Mouse (Mus musculus): ENCODE measurements around the gene Lyrm4.
A peak's percentile ranks its signal among the peaks of the same experiment; 100 is the strongest.
"Not testable (repeated sequence)": the region's sequence is repeated elsewhere in the genome, so short reads cannot be mapped to it uniquely, and the experiment has no call there.

Lyrm4 gene

GRCm38 (mm10) chr13:35995231-35995630, 122.1 kb downstream of the Lyrm4 start:
- DNase-seq (ENCODE audit: low read depth): no peak

DNA sequence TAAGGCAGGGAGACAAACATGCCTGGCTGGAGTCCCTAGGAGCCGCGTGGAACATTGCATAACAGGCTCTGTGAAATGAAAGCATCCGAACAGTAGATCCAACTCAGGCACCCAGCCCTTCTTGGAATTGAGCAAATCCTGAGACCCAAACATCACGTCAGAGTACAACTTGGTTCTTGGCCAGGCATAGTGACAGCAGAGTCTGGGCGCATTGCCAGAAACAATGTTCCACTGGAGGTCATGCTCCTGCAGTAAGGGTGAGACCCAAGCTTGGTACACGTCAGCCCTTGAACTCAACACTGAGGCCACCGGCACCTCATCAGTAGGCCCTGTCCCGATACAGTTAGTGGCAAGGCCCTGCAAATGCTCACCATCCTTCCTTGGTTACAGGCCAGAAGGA, 123.3 kb downstream of the Lyrm4 start:
- DNase-seq (ENCODE audit: low read depth): peak; percentile 51

DNA sequence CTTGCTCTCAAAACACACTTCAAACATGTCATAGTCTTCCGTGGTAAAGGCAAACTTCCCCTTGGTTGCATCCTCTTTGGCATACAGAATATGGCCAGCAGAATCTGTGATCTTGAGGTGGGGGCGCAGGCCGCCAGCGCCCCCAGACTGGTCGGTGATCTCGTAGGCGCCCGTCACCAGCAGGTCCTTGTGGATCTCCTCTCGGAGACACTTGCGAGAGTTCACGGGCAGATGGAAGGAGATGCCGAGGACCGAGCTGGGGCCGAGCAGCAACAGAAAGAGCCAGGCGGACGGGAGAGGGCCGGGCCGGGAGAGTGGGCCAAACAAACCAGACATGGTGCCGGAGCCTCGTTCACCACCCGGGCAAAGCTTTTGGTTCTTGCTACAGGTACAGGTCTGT, 126.1 kb downstream of the Lyrm4 start:
- not testable (repeated sequence) for DNase-seq (ENCODE audit: low read depth)

DNA sequence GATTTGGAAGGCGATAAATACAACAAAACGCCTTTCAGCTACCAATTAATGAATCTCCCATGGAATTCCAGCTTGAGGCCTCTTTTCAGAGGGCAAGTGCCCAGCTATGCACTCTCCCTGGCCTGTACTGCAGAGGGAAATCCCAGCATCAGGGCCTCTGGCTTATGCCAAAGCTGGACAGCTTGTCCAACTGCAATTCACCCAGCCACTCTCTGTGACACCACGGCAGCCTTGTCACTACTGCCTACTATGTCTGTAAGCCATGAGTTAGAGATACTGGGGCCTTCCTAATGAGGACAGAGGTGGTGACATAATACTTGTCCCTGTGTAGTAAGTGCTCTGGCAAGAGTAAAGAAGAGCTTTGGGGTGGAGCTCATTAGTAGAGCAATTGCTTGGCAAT, 128.0 kb downstream of the Lyrm4 start:
- no peak for DNase-seq (ENCODE audit: low read depth)

GRCm38 (mm10) chr13:35982985-35983384, 134.3 kb downstream of the Lyrm4 start:
- no peak for DNase-seq (ENCODE audit: low read depth)

- DNase-seq (ENCODE audit: low read depth): no peak
Observed at GRCm38 (mm10) chr13:35980471-35980870, 136.9 kb downstream of the Lyrm4 start.

- no peak for DNase-seq (ENCODE audit: low read depth)
Observed at GRCm38 (mm10) chr13:35976912-35977311, 140.4 kb downstream of the Lyrm4 start.

DNA sequence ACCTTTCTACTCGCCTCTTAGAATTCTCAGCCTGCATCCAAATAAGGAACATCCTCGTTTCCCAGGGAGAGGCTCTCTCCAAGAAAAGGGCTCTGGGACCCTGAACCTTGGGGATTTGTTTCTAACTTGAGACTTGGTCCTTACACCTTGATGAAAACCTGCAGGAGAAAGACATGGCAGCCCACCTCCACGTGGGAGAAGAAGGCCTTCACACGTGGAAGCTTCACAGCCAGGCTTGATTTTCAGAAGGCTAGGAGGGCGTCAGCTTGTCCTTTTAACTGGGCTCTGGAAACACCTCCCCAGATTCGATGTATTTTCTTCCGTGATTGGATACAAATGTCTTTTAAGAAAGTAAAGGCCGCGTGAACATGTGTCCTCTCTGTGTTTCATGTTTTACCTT, 147.5 kb downstream of the Lyrm4 start:
- no peak for DNase-seq (ENCODE audit: low read depth)

DNA sequence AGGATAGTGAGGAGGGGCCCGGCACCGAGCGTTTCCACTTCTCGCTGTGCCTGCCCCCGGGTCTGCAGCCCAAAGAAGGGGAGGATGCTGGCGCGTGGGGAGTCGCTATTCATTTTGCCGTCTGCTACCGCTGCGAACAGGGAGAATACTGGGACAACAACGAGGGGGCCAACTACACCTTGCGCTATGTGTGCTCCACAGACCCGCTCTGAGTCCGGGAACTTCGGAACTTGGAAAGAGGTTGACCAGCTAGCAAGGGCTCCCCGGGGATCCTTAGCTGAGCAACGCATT, 147.9 kb downstream of the Lyrm4 start:
- no peak for DNase-seq (ENCODE audit: low read depth)

DNA sequence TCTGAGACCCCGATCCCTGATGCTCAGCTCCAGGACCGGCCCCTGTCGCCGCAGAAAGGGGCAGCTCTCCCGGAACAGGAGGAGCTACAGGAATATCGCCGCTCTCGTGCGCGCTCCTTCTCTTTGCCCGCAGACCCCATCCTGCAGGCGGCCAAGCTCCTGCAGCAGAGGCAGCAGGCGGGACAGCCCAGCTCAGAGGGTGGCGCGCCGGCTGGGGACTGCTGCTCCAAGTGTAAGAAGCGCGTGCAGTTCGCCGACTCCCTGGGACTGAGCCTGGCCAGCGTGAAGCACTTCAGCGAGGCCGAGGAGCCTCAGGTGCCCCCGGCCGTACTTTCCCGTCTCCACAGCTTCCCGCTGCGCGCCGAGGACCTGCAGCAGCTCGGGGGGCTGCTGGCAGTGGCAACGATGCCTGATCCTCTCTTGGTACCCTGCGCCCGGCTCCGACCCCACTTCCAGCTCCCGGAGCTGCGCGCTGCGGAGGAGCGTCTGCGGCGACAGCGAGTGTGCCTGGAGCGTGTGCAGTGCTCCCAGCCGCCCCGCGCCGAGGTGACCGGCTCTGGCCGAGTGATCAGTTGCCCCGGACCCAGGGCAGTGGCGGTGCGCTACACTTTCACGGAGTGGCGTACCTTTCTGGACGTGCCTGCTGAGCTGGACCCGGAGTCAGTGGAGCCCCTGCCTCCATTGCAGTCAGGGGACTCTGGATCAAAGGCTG, 148.5 kb downstream of the Lyrm4 start:
- no peak for DNase-seq (ENCODE audit: low read depth)

DNA sequence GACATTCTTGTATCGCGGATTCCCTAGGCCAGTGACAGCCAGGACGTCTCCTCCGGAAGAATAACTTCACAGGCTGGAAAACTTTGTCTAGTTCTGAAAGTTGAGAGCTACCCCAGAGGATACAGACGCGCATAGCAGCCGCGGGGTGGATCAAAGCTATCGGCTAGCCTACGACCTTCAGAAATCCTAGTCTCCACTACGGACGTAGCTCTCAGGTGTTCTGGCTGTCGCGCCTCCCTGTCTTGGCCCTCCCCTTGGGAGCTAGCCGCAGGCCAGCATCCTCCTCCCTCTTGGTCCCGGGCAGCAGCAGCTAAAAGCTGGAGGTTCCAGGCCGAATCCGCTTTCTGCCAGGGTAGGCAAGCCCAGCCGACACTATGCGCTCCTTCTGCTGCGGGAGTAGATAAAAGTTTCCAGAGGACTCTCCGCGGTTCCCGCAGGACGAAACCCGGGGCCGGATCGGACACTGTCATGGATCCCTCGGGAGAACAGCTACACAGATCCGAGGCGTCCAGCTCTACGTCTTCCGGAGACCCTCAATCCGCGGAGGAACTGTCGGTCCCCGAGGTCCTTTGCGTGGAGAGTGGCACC, 149.1 kb downstream of the Lyrm4 start:
- no peak for DNase-seq (ENCODE audit: low read depth)

GRCm38 (mm10) chr13:35967690-35968089, 149.6 kb downstream of the Lyrm4 start:
- DNase-seq (ENCODE audit: low read depth): no peak

GRCm38 (mm10) chr13:35963583-35963982, 153.7 kb downstream of the Lyrm4 start:
- peak; percentile 2 for DNase-seq (ENCODE audit: low read depth)

- DNase-seq (ENCODE audit: low read depth): no peak
Observed at GRCm38 (mm10) chr13:35959391-35960067, 157.8 kb downstream of the Lyrm4 start.

- no peak for DNase-seq (ENCODE audit: low read depth)
Observed at GRCm38 (mm10) chr13:35958539-35958938, 158.8 kb downstream of the Lyrm4 start, which contains the start of gene Ppp1r3g. Gene Ppp1r3g, plus strand, starts transcription at chr13:35958839.

DNA sequence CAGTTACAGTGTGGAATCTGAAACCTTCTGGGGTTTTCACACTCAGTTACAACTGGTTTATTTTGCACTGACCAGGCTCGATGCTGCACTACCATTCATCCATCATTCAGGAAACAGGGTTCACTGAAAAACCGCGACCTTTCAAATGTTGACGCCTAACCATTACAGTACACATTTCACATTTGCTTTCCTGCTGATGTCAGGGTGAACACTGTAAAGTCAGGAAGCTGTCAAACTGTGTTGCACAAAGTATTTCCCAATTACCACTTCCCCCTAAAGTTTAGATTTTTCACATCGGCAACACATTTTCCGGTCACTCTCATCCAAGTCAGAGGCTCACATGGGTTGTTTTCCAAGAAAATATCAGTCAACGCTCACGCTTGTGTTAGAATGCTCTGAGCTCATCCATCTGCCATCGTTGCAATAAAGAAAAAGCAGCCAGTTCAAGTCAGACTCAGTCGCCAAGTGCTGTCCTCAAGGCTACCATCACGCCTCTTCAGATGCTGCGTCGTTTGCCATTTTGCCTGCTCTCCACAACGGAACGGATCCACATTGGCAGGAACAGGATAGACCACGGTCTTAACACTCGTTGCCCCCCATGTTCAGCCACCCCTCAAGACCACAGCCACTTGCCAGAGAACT, 167.4 kb downstream of the Lyrm4 start:
- DNase-seq (ENCODE audit: low read depth): peak; percentile 6

DNA sequence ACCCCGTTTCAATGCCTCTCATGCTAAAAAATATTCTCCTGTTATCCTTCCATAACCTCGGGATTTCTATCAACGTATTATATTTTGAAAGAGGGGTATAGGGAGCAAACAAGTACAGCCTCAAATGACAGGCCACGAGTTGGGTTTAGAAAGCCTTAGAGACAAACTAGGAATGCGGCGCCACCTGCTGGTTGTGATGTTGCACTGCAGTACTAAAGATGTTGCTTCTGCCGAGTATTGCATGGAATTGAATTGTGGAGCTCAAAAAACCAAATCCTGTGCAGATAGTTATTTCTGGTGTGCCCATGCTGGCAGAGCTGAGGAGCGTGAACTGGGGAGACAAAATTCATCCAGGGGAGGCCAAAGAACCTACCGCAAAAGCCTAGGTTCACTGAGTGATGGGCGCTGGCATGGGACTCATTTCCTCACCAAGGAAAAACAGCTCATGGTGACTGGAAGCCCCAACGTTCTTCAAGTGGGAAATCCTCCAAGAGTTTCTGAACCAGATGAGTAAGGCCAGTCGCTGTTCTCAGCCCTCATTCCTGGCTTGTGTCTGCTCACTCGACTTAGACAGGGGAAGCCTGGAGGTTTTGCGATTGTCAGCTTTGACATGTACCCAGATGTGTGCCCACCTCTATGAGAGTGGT, 169.8 kb downstream of the Lyrm4 start:
- peak; percentile 87 for DNase-seq (ENCODE audit: low read depth)

DNA sequence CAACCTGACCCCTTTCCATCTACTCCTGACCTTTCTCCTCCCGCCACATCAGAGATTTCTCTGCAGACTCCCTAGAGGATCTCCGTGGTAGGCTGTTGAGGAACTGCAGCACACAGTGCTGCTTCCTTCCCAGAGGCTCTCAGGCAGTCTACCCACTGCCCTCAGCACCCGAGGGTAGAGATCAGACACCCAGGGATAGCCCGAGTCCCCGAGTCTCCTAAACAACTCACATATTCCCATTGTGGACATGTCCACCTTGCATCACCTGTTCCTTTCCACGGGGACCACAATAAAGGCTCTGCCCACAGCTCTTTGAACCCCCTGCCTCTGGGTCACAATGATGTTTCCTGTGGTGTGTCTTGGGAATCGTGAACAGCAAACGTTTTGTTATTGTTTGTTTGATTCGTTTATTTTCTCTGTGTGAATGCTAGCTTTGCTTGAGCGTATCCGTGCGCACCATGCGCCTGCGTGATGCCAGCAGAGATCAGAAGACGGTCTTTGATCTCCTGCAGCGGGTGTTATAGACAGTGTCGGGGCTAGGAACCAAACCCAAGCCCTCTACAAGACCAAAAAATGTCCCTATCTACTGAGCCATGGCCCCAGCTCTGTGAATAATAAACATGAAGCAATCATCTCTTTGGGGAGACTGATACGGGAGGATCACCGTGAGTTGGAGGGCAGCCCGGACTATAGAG, 170.5 kb downstream of the Lyrm4 start:
- DNase-seq (ENCODE audit: low read depth): no peak

GRCm38 (mm10) chr13:35940934-35941333, 176.4 kb downstream of the Lyrm4 start:
- DNase-seq (ENCODE audit: low read depth): no peak

- DNase-seq (ENCODE audit: low read depth): no peak
Observed at GRCm38 (mm10) chr13:35939871-35940665, 177.3 kb downstream of the Lyrm4 start.

DNA sequence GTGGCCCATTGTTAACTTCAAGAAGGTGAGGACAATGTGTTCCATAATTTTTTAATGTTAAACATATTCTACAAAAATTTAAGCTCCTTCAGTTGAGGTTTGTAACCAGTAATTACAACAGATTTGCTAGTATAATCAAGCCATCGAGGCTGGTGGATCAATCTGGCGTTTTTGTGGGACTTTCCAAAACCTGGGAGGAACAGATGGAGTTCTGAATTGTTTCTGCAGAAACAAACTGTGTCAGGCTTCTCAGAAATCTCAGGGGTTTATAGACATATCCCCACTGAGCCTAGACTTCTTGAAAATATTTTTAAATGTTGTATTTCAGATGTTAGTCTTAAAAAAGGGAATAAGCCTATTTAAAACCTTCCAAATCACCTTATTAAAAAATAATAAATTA, 179.3 kb downstream of the Lyrm4 start:
- DNase-seq (ENCODE audit: low read depth): no peak
